Mouse (Mus musculus) right cerebral cortex, adult 18-20 months (tissue): ENCODE results near the gene Gm21969.

ENCODE experiments used
- DNase-seq: peaks from one replicate; pipeline ENCODE4 v3.0.0; 2022; ENCODE audit warnings: mixed read lengths

The Gm21969 gene

GRCm38 (mm10) chr4:139669847-139670246 is 66.9 kb downstream of the Gm21969 start:
- peak; percentile 22 for DNase-seq

DNA sequence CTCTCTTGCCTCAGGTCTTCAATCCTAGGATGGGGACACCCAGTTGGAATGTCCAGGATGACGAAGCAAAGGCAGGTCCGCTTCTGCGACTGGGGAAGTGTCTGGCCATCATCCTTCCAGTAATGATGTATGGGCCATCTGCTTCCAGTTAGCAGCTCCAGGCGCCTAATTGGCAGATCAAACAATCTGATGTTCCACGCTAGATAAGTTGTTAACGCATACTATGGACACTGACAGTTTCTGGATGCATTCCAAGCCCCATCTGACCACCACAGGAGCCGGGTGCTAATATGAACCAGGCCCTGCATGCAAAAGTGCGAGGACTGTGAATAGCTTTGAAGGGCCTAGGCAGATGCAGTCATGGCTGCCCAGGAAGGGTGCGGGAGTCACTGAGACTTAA is 72.7 kb downstream of the Gm21969 start:
- DNase-seq: no peak

GRCm38 (mm10) chr4:139683728-139684638 is 81.0 kb downstream of the Gm21969 start:
- no peak for DNase-seq

DNA sequence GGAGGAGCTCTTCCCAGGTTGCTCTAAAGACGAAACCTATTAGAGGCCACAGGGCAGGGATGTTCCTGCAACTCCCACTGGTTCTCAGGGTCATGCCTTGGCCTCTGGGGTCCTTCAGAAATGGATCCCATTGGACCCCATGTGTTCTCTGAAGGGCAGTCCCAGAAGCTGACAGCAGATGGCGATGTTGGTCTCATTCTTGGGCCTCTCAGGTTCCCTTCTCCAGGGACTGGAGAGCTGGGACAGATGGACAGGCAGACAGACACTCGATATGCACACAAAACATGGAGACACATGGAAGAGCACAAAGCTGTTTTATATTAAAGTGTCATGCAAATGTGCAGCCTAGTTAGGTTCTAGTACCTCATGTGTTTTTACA is 81.6 kb downstream of the Gm21969 start:
- DNase-seq: peak; percentile 34

GRCm38 (mm10) chr4:139688058-139688457 is 85.1 kb downstream of the Gm21969 start:
- DNase-seq: no peak

DNA sequence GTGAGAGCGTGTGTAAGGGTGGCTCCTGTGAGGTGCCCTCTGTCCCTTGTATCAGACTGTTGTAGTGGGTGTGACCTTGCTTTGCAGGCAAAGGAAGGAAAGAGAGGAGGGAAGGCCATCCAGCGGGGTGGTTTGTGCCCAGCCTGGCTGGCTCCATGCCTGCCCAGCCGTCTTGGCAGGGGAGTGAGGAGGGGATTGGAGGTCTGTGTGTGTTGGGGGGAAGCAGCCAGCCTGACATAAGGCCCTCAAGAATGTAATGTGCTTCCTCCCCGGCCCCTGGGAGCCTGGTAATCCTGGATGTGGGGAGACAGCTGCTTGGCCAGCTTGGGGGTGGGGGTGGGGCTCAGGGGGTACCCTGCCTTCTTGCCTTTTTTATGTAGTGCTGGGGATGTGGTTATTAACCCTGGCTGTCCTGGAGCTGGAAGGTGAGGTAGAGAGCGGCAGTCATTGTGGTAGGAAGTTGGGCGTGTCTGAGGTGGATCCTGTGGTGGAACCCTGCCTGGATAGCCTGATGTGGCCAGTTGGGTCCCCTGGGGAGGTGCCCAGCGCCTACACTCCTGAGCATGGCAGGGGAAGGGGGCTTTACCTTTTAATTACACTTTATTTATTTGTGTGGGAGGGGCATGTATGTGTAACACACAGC is 86.8 kb downstream of the Gm21969 start:
- no peak for DNase-seq

- DNase-seq: no peak
Observed at GRCm38 (mm10) chr4:139693315-139693714, 90.3 kb downstream of the Gm21969 start.

GRCm38 (mm10) chr4:139697755-139698154 is 94.8 kb downstream of the Gm21969 start:
- DNase-seq: no peak

DNA sequence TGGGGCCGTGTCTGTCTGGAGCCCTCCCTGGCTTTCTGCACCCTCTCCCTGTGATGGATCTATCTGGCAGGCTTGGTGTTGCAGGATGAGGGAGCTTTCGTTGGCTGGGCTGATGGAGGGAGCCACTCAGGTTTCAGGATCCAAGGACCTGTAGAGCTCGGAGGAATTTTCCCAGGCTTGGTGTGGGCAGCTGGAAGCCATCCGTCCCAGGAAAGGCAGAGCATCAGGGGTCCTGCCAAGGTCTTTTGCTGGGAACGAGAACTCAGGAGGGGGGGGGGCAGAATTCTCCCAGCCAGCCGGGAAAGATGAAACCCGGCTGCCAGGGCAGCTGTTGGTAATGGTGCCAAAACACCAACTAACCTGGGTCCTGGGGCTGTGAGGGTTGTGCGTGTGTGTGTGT is 95.6 kb downstream of the Gm21969 start:
- DNase-seq: no peak

DNA sequence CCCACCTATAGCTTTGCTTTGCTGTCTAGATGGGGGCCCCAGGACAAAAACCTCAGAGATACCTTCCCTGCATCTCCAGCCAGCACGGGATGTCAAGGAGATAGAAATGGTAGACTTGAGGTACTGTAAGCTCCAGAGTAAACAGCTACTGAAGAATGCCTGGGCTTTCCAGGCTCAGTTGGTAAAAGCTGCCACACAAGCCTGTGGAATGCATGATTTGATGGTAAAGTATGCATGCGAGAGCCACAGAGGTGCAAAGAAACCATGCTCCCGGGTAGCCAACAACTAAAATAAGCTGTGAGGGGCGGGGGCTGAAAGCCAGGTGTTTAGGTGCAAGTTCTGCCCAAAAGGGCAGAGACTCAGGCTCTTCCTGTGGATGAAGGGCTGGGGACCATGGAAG is 99.9 kb downstream of the Gm21969 start:
- DNase-seq: no peak

DNA sequence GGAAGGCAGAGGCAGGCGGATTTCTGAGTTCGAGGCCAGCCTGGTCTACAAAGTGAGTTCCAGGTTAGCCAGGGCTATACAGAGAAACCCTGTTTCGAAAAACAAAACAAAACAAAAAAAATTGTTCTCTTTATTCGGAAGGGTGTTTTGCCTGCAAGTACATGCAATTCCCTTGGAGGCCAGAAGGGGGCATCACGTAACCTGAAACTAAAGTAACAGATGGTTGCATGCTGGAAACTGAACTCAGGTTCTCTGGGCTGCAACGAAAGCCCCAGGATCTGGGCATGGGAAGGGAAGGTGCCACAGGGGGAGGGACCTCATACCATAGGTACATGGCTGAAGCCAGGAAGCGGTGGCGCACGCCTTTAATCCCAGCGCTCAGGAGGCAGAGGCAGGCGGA is 100.5 kb downstream of the Gm21969 start:
- no peak for DNase-seq

DNA sequence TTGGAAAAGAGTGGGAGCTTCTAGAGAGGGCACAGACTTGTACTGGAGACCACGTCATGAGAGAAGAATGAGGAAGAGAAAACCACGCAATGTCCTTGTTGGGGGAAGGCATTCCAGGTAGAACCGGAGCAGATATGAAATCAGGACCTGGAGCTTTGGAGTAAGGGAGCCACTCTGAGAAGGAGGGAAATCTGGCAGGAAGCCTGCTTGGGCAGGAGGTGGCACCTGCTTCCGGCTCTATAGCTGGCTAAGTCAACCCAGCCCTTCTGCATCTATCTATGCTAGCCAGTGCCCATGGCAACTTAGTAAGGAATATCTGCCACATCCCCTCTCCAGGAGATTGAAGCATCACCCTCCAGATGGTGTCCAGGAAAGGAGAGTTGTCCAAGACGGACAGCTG is 103.0 kb downstream of the Gm21969 start:
- no peak for DNase-seq

DNA sequence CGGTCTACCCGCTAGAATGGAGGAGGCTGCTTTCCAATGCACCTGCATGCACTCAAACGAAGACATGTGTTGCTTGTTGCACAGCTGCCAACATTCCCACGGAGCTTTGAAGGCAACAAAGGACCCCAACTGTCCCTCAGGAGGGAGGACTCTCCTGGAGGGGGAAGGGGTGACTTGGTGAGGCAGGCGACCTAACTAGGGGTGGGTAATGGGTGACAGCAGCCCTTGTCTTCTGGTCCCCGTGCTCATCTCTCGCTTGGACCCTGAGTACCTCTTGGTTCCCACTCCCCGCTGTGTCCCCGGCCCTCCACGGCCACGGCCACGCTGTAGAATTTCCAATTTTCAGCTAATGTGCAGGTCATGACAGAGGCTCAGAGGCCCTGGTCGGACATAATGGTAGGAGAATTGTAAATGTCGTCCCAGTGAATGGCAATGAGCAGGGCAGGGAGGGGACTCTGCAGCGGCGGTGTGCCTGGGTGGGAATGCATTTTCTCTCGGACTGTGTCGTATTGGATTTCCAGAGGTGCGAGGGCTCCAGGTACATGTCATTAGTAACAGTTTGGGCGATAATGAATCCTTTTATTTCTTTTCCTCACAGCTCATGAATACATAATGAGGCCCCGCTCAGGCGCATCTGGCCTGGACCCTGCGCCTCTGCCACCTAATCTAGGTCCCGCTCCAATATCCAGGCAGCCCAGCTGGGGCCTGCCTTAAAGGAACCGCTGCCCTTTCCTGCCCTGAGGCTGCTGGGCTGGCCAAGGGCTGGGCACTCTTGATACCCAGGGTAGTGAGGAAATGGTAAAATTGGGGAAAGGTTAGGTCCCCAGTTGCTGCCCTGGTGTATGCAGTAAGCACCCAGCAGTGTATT is 107.7 kb downstream of the Gm21969 start:
- DNase-seq: no peak
